Mouse (Mus musculus) small intestine, adult 2 months (tissue): ENCODE data around the gene Macrod1. TPM values are rescaled to one million over a fixed set of nuclear protein-coding genes. Genes with fewer than 3 reads are reported as not detected.

Experiments used
- H3K27ac ChIP-seq: fragments of 200-500 bp; 2 replicates; pipeline ENCODE4 v1.5.1; 2012; ENCODE audit warnings: low read depth, low read length, control low read depth, inconsistent platforms; ENCODE audit not compliant: insufficient read depth
- H3K27me3 ChIP-seq: fragments of 200-500 bp; 2 replicates; pipeline ENCODE4 v1.6.1; 2012; ENCODE audit warnings: mild to moderate bottlenecking, moderate library complexity, low read length, inconsistent platforms; ENCODE audit not compliant: control insufficient read depth, insufficient read depth
- H3K36me3 ChIP-seq: fragments of 200-500 bp; 2 replicates; pipeline ENCODE4 v1.6.1; 2012; ENCODE audit warnings: mild to moderate bottlenecking, low read length, control low read depth, inconsistent platforms; ENCODE audit not compliant: control insufficient read depth, insufficient read depth
- H3K4me1 ChIP-seq: fragments of 200-500 bp; 2 replicates; pipeline ENCODE4 v1.6.1; 2012; ENCODE audit warnings: low read length, inconsistent platforms, mixed read lengths; ENCODE audit not compliant: control insufficient read depth, insufficient read depth, insufficient read length
- H3K4me3 ChIP-seq: fragments of 200-500 bp; 2 replicates; pipeline ENCODE4 v1.5.1; 2012; ENCODE audit warnings: low read depth, mild to moderate bottlenecking, control low read depth, inconsistent platforms, low read length, moderate library complexity
- CTCF ChIP-seq: fragments of 200-500 bp; IDR thresholded peaks from 2 replicates; pipeline ENCODE4 v1.5.1; 2012; ENCODE audit warnings: low read depth, mild to moderate bottlenecking, control low read depth, inconsistent platforms, low read length, moderate library complexity, mixed read lengths; ENCODE audit not compliant: insufficient replicate concordance, insufficient read length; ENCODE audit errors: extremely low read depth
- POLR2A ChIP-seq: fragments of 200-500 bp; IDR thresholded peaks from 2 replicates; pipeline ENCODE4 v1.6.1; 2012; ENCODE audit warnings: low read depth, mild to moderate bottlenecking, control low read depth, inconsistent platforms, low read length, moderate library complexity
- WGBS: fragments of 180-500 bp; shearing (Covaris S2); methylation state at CpG from one replicate; pipeline ENCODE4 v1.1.7; 2018; 5-methylcytosine and 5-hydroxymethylcytosine counted together
- polyA plus RNA-seq: library from polyadenylated mRNA; depleted of rRNA; stranded (reverse); fragments of >200 nt; gene quantifications from 2 replicates; pipeline ENCODE4 v1.2.3, GENCODE M21; 2012

Macrod1 gene
- polyA plus RNA-seq, 1 experiment: 37.2 TPM

DNA sequence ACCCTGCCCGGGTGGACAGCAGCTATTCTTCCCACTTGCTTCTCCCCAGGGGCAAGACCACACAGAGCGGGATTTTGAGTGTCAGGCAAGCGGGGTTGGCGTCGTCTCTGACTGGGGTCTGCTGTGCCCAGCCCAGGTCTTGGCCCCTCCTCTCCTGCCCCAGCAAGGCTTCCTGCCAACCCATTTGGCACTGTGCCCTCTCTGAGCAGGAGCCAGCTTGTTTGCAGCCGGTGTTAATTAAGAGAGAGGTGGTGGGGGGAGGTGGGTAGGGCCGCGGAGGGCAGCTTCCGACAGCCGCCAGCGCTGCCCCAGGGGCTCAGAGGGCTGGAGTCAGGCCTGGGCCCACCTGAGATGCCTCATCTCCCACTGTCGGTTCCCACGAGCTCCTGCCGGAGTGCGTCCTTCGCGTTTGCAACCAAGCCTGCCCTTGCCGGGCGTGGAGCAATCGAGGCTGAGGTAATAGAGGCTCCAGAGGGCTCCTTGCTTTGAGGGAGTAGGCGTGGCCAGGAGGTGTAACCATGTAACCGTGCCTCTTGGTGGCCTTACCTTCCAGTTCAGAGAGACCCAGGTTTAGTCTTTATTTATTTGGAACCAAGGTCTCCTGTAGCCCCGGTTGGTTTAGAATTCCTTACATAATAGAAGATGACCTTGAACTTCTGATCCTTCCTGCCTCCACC is 125.8 kb downstream of the Macrod1 start:
- H3K27ac ChIP-seq: 0 out of 2 replicates have a peak overlapping the region, but pooled peaks have one; percentile 5

GRCm38 (mm10) chr19:7183419-7183818 is 126.8 kb downstream of the Macrod1 start:
- Histone ChIP-seq H3K36me3 (no peaks in the 10 kb centered on the region), H3K4me1 (peaks cover 22% of the 10 kb centered on the region), H3K27me3 (no peaks in the 10 kb centered on the region), H3K27ac (no peak overlapping the region), H3K4me3 (no peak overlapping the region)
- WGBS: 89% methylated on average over 11 of the region's 11 CpGs
- TF ChIP-seq POLR2A (no peak), CTCF (no peak)

More for the DNA sequence above, 125.8 kb downstream of the Macrod1 start:
- Histone ChIP-seq H3K27me3 (no peaks in the 10 kb centered on the region), H3K4me3 (peak overlapping the region; percentile 51), H3K36me3 (no peaks in the 10 kb centered on the region), H3K4me1 (peaks cover 13% of the 10 kb centered on the region)
- WGBS: 4% methylated on average over 23 of the region's 23 CpGs
- TF ChIP-seq CTCF (no peak), POLR2A (no peak)

DNA sequence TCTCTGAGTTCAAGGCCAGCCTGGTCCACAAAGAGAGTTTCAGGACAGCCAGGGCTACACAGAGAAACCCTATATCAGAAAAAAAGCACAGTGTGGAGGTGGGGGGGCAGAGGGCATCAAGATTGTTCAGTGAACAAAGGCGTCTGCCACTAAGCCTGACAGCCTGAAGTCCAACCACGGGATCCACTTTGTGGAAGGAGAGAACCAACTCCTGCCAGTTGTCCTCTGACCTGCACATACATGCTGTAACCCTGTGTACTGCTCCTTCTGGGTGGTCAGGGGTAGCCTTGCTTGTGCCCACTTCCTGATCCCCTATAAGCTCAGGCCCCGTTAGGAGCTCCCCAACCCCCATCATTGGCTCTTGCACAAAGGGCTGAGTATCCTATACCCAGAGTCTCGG is 128.4 kb downstream of the Macrod1 start:
- no peaks in the 10 kb centered on the region for H3K27me3 ChIP-seq
- TF ChIP-seq CTCF: no peak
- no peak for TF ChIP-seq POLR2A
- no peaks in the 10 kb centered on the region for H3K36me3 ChIP-seq
- H3K4me3 ChIP-seq: no peak overlapping the region
- 65% methylated on average over 4 of the region's 4 CpGs for WGBS
- H3K4me1 ChIP-seq: peaks cover 34% of the 10 kb centered on the region
- H3K27ac ChIP-seq: no peak overlapping the region

GRCm38 (mm10) chr19:7185715-7186291 is 129.2 kb downstream of the Macrod1 start:
- WGBS: 49% methylated on average over 18 of the region's 18 CpGs
- no peak for TF ChIP-seq CTCF
- TF ChIP-seq POLR2A: no peak
- H3K27ac ChIP-seq: no peak overlapping the region
- H3K36me3 ChIP-seq: no peaks in the 10 kb centered on the region
- H3K4me3 ChIP-seq: no peak overlapping the region
- no peaks in the 10 kb centered on the region for H3K27me3 ChIP-seq
- H3K4me1 ChIP-seq: peaks cover 36% of the 10 kb centered on the region

DNA sequence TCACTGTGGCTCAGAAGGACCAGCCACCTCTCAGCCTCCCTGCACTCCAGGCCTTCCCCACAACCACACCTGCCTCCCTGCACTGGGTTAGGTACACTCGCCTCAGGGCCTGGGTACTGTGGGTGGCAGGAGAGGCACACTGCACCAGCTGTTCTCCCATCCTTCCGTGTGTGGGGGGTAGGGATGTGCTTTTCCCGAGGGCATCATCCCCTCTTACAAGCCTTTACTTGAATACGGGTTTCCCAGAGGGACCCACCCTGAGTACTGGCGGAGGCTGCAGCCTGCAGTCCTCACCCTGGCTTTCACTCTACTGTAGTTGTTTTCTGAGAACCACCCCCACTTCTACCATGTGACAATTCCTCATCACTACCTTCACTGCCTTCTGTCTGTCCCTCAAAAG is 130.5 kb downstream of the Macrod1 start:
- Histone ChIP-seq H3K4me1 (peaks cover 48% of the 10 kb centered on the region), H3K27me3 (no peaks in the 10 kb centered on the region), H3K4me3 (no peak overlapping the region), H3K36me3 (no peaks in the 10 kb centered on the region), H3K27ac (no peak overlapping the region)
- no peak for TF ChIP-seq CTCF
- no peak for TF ChIP-seq POLR2A
- WGBS: 72% methylated on average over 5 of the region's 5 CpGs

DNA sequence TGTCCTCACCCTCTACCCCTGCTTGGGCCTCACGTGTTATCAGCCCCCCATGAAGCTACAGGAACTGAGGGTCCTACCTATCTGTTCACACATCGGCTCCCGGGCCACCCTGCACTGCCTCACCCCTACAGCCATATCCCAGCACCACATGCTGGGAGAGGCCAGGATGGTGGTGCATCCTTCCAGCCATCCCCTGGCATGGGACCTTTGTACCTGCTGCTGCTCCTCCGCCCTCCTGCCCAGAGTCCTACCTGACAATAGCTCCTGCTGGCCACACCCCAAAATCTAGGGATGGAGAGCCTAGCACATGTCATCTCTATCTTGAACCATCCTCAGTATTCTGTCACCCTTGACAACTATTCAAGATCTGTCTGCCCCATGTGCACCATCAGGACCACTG is 132.4 kb downstream of the Macrod1 start:
- no peaks in the 10 kb centered on the region for H3K27me3 ChIP-seq
- H3K4me3 ChIP-seq: no peak overlapping the region
- H3K27ac ChIP-seq: no peak overlapping the region
- no peaks in the 10 kb centered on the region for H3K36me3 ChIP-seq
- no peak for TF ChIP-seq CTCF
- TF ChIP-seq POLR2A: no peak
- WGBS: 68% methylated on average over 4 of the region's 4 CpGs
- peaks cover 53% of the 10 kb centered on the region for H3K4me1 ChIP-seq

DNA sequence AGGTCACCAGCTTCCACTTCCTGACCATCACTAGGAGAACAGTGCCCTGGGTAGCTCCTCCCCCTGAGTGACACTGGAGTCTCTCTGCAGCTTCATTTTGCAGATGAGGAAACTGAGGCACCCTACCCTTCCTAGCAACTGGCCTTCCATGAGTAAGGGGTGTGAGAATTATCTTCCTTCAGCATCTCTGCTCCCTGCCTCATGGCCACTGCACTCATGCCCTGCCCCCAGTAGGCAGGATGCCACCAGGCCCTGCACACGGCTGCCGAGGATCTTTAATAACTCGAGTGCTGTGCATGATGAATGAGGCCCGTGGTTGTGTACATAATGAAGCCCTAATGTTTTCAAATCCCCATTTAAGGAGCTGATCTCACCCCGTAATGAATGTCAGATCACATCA is 134.4 kb downstream of the Macrod1 start:
- Histone ChIP-seq H3K27me3 (no peaks in the 10 kb centered on the region), H3K4me1 (peaks cover 53% of the 10 kb centered on the region), H3K4me3 (no peak overlapping the region), H3K27ac (peak overlapping the region; percentile 44), H3K36me3 (no peaks in the 10 kb centered on the region)
- 54% methylated on average over 5 of the region's 5 CpGs for WGBS
- TF ChIP-seq POLR2A (no peak), CTCF (no peak)
